Mouse (Mus musculus) stomach, embryonic 15.5 days (tissue): ENCODE measurements at regions not wholly inside any gene's neighbourhood (a gene's known extent, or its start where the extent isn't known, plus 50 kb on each side); places are given as distances from the start of the nearest gene placed in this dataset.
"Not testable (repeated sequence)": the region's sequence is repeated elsewhere in the genome, so short reads cannot be mapped to it uniquely, and the experiment has no call there.

Experiments
- ATAC-seq: fragments of 200-750 bp; cut with Nextera tagmentation; 2 replicates; pipeline ENCODE4 v1.8.0; 2017; ENCODE audit warnings: low read depth, moderate number of reproducible peaks, moderate TSS enrichment; ENCODE audit not compliant: insufficient read depth, low FRiP score
- H3K27ac ChIP-seq: fragments of 300-500 bp; sonication (generic); 2 replicates; pipeline ENCODE4 v1.5.1; 2015; ENCODE audit warnings: mild to moderate bottlenecking, inconsistent platforms
- H3K27me3 ChIP-seq: fragments of 300-500 bp; sonication (generic); replicated peaks from 2 replicates; pipeline ENCODE4 v1.6.1; 2015; ENCODE audit warnings: inconsistent platforms
- H3K36me3 ChIP-seq: fragments of 300-500 bp; sonication (generic); 2 replicates; pipeline ENCODE4 v1.6.1; 2015; ENCODE audit warnings: inconsistent platforms
- H3K4me1 ChIP-seq: fragments of 300-500 bp; sonication (generic); 2 replicates; pipeline ENCODE4 v1.6.1; 2015; ENCODE audit warnings: inconsistent platforms
- H3K4me2 ChIP-seq: fragments of 300-500 bp; sonication (generic); 2 replicates; pipeline ENCODE4 v1.6.1; 2015; ENCODE audit warnings: mild to moderate bottlenecking, inconsistent platforms
- H3K4me3 ChIP-seq: fragments of 300-500 bp; sonication (generic); replicated peaks from 2 replicates; pipeline ENCODE4 v1.5.1; 2015; ENCODE audit warnings: inconsistent platforms
- H3K9ac ChIP-seq: fragments of 300-500 bp; sonication (generic); 2 replicates; pipeline ENCODE4 v1.6.1; 2015; ENCODE audit warnings: inconsistent platforms
- H3K9me3 ChIP-seq: fragments of 300-500 bp; sonication (generic); 2 replicates; pipeline ENCODE4 v1.6.1; 2016; ENCODE audit warnings: inconsistent platforms
- WGBS: fragments of 180-500 bp; shearing (Covaris S2); methylation state at CpG from one replicate; pipeline ENCODE4 v1.1.7; 2015; 5-methylcytosine and 5-hydroxymethylcytosine counted together

DNA sequence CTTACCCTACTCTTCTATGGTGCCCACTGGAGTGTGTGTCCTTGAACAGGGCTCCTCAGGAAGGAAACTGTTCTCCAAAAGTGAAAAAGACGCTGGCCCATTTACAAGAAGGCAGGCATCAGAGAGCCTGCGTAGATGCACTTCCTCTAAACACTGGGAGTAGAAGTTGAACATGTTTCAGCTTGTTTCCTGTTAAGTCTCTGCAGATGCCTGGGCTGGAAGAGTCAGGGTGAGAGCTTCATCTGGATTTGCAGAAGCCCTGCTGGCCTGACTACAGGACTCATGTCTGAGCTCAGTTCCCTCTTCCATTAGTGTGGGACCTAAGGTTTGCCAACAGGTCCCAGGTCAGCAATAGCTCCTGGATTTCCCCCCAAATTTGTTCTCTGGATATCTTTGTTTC lies 54.7 kb upstream of the Nlrp1b start:
- Histone ChIP-seq H3K9ac (no peak overlapping the region), H3K4me1 (no peaks in the 10 kb centered on the region), H3K9me3 (no peaks in the 10 kb centered on the region), H3K4me3 (no peak overlapping the region), H3K27me3 (no peaks in the 10 kb centered on the region), H3K27ac (no peak overlapping the region), H3K4me2 (no peak overlapping the region), H3K36me3 (no peaks in the 10 kb centered on the region)
- 56% methylated on average over 2 of the region's 2 CpGs for WGBS
- no peak for ATAC-seq

DNA sequence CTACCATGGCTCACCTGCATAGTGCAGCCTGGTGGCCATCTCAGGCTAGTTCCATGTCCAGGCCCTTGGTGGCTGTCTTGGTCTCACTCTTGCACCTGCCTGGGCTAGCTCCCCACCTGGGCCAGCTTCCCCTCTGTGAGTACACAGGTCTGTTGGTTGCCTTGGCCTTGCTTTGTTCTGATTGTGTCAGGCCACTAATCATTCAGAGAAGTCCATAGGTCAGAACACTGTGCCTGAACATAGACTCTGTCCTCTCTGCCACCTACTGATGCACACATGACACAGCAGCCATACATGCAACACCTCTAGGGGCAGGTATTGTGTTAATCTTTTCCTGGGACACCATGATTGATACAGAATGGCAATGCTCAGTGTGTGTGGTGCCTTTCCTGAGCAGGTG lies 57.7 kb upstream of the Nlrp1b start:
- not testable (repeated sequence) for H3K27ac ChIP-seq, H3K27me3 ChIP-seq, ATAC-seq, H3K9me3 ChIP-seq, H3K4me3 ChIP-seq, H3K4me2 ChIP-seq, H3K36me3 ChIP-seq, H3K4me1 ChIP-seq, H3K9ac ChIP-seq

DNA sequence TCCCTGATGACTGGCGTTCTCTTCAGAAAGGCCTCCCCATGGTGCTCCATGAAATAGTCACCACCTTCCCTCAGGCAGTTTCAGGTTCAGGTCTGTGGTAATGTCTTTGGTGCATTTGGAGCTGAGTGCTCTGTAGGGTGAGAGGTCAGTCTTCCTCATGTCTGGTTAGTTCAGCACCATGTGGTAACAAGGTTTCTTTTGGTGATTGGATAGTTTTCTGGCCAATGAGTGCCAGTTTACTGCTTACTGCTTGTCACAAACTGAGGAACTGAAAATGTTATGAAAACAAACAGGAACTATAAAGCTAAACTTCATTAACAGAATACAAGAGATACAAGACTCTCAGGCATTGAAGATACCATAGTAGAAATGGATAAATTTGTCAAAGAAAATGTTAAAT lies 59.0 kb upstream of the Nlrp1b start:
- Histone ChIP-seq H3K27me3 (no peaks in the 10 kb centered on the region), H3K9me3 (no peaks in the 10 kb centered on the region), H3K4me2 (no peak overlapping the region), H3K27ac (no peak overlapping the region), H3K4me3 (no peak overlapping the region), H3K9ac (no peak overlapping the region), H3K4me1 (no peaks in the 10 kb centered on the region), H3K36me3 (no peaks in the 10 kb centered on the region)
- no peak for ATAC-seq
- WGBS = 92% methylated on average over 1 of the region's 1 CpGs

DNA sequence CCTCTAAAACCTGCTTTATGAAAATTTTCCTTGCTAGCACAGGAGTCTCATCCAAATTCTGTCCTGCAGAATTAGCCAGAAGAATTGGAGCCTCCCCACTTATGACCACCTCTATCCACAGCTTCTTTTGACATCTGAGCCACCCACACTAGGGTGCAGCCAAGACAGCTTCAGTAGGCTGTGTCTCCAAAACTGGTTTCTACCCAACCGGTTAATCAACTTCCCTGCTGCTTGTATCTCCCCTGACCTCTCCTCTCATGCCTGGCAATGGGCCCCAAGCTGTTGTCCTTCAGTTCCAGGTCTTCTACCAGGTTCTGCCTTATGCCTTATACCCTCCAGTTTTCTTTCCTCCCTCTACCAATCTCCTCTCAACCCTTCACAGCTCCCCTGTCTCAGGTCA lies 68.9 kb upstream of the Nlrp1b start:
- Histone ChIP-seq H3K27ac (no peak overlapping the region), H3K4me3 (no peak overlapping the region), H3K4me2 (no peak overlapping the region), H3K27me3 (no peaks in the 10 kb centered on the region), H3K9ac (no peak overlapping the region), H3K36me3 (no peaks in the 10 kb centered on the region), H3K4me1 (no peaks in the 10 kb centered on the region), H3K9me3 (no peaks in the 10 kb centered on the region)
- no peak for ATAC-seq
- WGBS = 71% methylated on average over 1 of the region's 1 CpGs

DNA sequence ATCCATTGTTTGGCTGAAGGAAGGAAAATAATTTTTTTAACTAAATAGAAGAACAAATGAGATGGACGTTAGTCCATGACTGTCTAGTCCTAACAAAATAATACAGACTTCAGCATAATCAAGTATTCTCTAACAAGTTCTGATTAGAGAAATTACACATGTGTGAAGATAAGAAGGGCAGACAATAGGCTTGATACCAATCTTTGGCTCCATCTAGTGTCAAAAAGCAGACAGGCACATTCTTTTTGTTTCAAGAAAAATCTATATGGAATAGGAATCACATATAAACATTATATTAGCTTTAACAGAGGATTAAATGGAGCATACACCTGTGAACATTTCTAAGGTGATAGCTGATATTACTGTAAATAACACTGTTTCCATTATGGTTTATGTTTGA lies 92.9 kb upstream of the Nlrp1b start:
- H3K27me3 ChIP-seq = no peaks in the 10 kb centered on the region
- no peak for ATAC-seq
- H3K9me3 ChIP-seq = no peaks in the 10 kb centered on the region
- no peak overlapping the region for H3K9ac ChIP-seq
- 24% methylated on average over 1 of the region's 1 CpGs for WGBS
- H3K36me3 ChIP-seq = no peaks in the 10 kb centered on the region
- H3K4me1 ChIP-seq = no peaks in the 10 kb centered on the region
- no peak overlapping the region for H3K4me3 ChIP-seq
- no peak overlapping the region for H3K4me2 ChIP-seq
- H3K27ac ChIP-seq = no peak overlapping the region

DNA sequence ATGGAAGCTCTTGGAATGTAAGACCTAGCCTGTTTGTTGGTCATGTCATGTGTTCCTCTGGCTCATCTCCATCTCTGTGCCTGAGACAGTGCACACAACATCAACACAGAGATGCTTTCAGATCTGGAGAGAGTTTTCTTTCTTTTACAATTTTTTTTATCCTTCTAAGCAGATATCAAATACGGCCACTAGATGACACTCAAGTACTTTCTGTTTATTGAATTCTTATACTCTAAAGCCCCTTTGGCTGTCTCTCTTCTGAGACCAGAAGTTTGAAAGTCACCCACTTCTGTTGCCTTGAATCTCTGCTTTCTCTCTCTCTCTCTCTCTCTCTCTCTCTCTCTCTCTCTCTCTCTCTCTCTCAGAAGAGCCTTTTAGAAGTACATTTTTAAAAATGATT lies 106.9 kb upstream of the Nlrp1b start:
- Histone ChIP-seq H3K4me2 (no peak overlapping the region), H3K9ac (no peak overlapping the region), H3K4me1 (no peaks in the 10 kb centered on the region), H3K36me3 (no peaks in the 10 kb centered on the region), H3K27ac (no peak overlapping the region), H3K4me3 (no peak overlapping the region), H3K27me3 (no peaks in the 10 kb centered on the region), H3K9me3 (no peaks in the 10 kb centered on the region)
- WGBS = 5% methylated on average over 1 of the region's 1 CpGs
- ATAC-seq = no peak

DNA sequence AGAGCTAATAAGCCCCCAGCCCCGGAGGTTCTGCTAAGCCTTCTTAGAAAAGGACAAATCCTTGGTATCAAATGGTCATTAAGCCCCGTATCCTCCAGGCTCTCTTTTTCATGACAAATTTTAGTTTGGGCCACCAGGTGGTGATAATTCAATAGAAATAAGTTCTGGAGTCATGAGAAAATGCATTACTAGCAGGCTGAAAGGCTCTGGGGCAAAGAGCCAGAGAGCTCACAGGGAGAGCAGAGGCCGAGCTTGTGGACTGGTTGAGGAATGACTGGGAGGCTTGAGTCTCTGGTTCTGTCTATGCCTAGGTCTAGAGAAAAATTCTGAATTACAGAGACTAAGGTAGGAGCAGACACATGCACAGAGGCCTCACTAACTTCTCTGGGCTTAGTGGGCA lies 115.5 kb upstream of the Nlrp1b start:
- 36% methylated on average over 3 of the region's 3 CpGs for WGBS
- H3K27me3 ChIP-seq = no peaks in the 10 kb centered on the region
- no peaks in the 10 kb centered on the region for H3K36me3 ChIP-seq
- no peak for ATAC-seq
- H3K9me3 ChIP-seq = no peaks in the 10 kb centered on the region
- H3K27ac ChIP-seq = no peak overlapping the region
- no peak overlapping the region for H3K4me3 ChIP-seq
- H3K9ac ChIP-seq = no peak overlapping the region
- H3K4me1 ChIP-seq = no peaks in the 10 kb centered on the region
- no peak overlapping the region for H3K4me2 ChIP-seq

DNA sequence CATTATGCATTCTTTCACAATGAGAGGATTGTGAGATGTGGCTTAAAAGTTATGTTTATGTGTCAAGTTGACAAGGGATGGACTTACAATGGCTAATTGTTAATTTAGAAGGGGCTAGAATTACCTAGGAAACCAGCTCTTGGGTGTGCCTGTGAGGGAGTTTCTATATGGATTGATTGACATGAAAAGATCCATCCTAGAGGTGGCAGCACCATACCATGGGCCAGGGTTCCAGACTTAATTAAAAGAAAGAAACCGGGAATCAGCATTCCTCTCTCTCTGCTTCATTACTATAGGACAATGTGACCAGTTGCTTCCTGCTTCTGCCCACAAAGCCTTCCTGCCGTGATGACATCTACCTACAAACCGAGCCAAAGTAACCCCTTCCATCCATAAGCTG lies 126.6 kb upstream of the Nlrp1b start:
- no peak for ATAC-seq
- Histone ChIP-seq H3K4me1 (no peaks in the 10 kb centered on the region), H3K27ac (no peak overlapping the region), H3K36me3 (no peaks in the 10 kb centered on the region), H3K9me3 (no peaks in the 10 kb centered on the region), H3K27me3 (no peaks in the 10 kb centered on the region), H3K4me2 (no peak overlapping the region), H3K9ac (no peak overlapping the region), H3K4me3 (no peak overlapping the region)
- 53% methylated on average over 3 of the region's 3 CpGs for WGBS

DNA sequence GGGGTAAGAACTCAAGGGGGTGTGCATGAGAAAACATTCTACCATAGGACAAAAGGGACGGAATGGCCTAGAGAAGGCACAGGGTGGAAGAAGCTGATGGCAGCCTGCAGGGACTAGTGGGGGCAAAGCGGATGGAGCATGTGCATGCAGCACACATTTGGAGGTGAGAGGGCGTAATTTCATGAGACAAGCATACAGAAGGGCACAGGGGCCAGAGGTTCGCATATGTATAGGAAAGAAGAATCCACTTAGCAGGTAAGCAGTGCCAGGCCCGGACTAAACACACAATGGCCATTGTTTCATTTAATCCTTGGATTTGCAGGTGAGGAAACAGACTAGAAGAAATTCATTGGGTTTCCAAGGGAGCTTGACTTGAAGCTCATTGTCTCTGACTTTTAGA lies 130.3 kb upstream of the Nlrp1b start:
- no peaks in the 10 kb centered on the region for H3K4me1 ChIP-seq
- no peak for ATAC-seq
- no peak overlapping the region for H3K4me2 ChIP-seq
- H3K9ac ChIP-seq = no peak overlapping the region
- H3K4me3 ChIP-seq = no peak overlapping the region
- H3K9me3 ChIP-seq = no peaks in the 10 kb centered on the region
- 80% methylated on average over 5 of the region's 5 CpGs for WGBS
- H3K27ac ChIP-seq = no peak overlapping the region
- no peaks in the 10 kb centered on the region for H3K27me3 ChIP-seq
- no peaks in the 10 kb centered on the region for H3K36me3 ChIP-seq

DNA sequence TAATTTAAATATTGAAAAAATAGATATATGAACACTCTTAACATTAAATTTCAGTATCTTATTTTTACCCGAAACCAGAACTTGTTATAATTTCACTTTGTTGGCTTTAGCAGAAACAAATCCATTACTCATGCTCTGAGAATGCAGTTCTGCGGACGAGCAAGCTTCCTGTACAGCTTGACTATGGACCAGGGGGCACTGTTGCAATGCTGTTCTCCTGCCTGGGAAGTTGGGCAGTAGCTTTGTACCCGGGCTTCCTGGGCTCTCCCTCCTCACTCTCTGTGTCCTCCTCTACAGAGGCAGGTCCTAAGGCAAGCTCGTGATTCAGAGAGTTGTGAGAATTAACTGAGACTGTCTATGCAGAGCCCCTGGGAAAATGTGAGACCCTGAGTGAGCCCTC lies 141.3 kb upstream of the Nlrp1b start:
- H3K4me3 ChIP-seq = no peak overlapping the region
- H3K36me3 ChIP-seq = no peaks in the 10 kb centered on the region
- no peaks in the 10 kb centered on the region for H3K27me3 ChIP-seq
- no peak for ATAC-seq
- H3K9me3 ChIP-seq = no peaks in the 10 kb centered on the region
- H3K4me2 ChIP-seq = no peak overlapping the region
- H3K9ac ChIP-seq = no peak overlapping the region
- WGBS = 45% methylated on average over 5 of the region's 5 CpGs
- no peak overlapping the region for H3K27ac ChIP-seq
- H3K4me1 ChIP-seq = no peaks in the 10 kb centered on the region

DNA sequence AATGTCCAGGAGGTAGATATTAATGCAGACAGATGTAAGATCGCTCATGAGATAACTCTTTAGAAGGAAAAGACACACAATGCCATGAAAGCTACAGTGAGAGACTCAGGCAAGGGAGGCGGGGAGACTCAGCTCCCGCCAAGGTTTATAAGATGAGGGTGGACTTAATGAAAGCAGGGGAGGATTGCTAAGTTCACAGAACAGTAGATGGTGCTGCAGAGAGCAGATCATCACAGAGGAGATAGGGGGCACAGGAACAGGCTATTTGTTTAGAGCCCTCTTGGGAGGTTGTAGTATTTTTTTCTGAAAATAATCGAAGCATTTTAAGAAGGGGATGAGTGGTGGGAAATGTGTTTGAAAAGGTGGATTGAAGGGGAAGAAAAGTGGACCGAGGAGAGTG lies 144.6 kb upstream of the Nlrp1b start:
- Histone ChIP-seq H3K4me1 (no peaks in the 10 kb centered on the region), H3K9ac (no peak overlapping the region), H3K27me3 (no peaks in the 10 kb centered on the region), H3K36me3 (no peaks in the 10 kb centered on the region), H3K4me2 (no peak overlapping the region), H3K9me3 (no peaks in the 10 kb centered on the region), H3K4me3 (no peak overlapping the region), H3K27ac (no peak overlapping the region)
- ATAC-seq = no peak
- 70% methylated on average over 5 of the region's 5 CpGs for WGBS

DNA sequence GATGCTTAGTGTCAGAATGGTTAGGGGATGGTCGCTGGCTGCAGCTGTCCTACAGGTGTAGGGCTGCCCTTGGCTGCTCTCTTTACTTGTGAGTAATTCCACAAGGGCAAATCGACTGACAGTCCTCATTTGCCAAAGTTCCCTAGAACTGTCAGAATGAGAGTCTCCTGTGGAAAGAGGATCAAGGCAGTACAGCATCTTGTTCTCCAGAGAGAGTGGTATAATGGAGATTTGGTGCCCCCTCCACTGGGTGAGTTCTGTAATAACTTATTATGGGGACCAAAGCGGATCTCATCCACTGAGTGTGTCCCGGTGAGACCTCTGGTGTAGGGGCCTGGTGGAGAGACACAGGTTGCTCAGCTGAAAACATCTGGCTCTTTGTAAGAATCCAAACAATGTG lies 157.9 kb upstream of the Nlrp1b start:
- Histone ChIP-seq H3K9ac (no peak overlapping the region), H3K27ac (no peak overlapping the region), H3K4me3 (no peak overlapping the region), H3K36me3 (no peaks in the 10 kb centered on the region), H3K4me2 (no peak overlapping the region), H3K27me3 (no peaks in the 10 kb centered on the region), H3K4me1 (no peaks in the 10 kb centered on the region), H3K9me3 (no peaks in the 10 kb centered on the region)
- ATAC-seq = no peak
- WGBS = 70% methylated on average over 4 of the region's 4 CpGs

DNA sequence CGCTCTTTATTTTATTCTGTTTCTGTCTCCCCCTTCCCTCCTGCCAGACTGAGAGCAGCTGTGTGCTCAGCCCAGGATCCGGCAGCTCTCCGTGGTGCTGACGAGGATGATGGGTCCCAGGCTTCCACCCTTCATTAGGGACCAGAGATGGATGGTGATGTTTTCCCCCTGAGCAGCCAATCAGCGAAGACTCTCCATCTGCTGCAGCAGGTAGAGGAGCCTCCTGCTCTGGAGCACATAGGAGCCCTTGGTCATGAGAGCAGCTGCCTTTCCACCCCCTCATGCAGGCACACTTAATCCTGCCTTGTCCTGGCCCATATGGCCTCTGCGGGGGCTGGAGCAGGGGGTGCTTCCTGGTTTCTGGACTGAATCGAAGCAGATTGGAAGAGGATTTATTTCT lies 159.1 kb upstream of the Nlrp1b start:
- Histone ChIP-seq H3K27me3 (no peaks in the 10 kb centered on the region), H3K36me3 (no peaks in the 10 kb centered on the region), H3K9me3 (no peaks in the 10 kb centered on the region), H3K27ac (no peak overlapping the region), H3K4me2 (no peak overlapping the region), H3K4me1 (no peaks in the 10 kb centered on the region), H3K4me3 (no peak overlapping the region), H3K9ac (no peak overlapping the region)
- no peak for ATAC-seq
- 18% methylated on average over 7 of the region's 7 CpGs for WGBS
